Mouse (Mus musculus): ENCODE results near the gene Gba. TPM values are rescaled to one million over a fixed set of nuclear protein-coding genes. Genes with fewer than 3 reads are reported as not detected.

Gene Gba
- total RNA-seq, 2 experiments from 2014 or later, result 57.1 to 61.9 TPM

GRCm38 (mm10) chr3:89181749-89182500 lies 20.8 kb upstream of the Gba start:
- DNase-seq (ENCODE audit: low spot score in 2 of 2), result no peak

DNA sequence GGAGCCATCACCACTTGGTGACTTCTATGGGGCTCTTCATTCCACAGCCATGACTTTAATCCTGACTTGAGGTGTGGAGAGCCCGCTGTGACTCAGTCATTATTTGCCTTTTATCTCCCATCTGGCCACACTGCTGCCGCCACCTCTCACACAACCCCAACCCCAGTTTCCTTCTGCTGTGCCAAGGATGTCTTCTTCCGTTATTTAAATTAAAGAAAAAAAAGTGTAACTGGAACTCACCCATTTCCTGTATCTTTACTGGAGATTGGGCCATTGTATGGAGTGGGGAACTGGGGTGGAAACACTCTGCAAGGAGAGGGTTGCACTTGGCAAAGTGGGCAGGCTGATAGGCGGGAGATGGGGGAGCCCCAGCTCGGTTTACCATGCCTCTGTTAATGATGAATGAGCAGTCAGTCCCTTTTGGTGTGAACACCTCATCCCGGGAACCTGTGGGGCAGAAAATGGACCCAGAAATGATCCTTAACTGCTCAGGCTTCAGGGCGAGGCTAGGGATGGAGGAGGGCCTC lies 20.1 kb upstream of the Gba start:
- no peak for DNase-seq (ENCODE audit: low spot score in 2 of 2)

- peak; percentile 71 for DNase-seq (ENCODE audit: low spot score in 2 of 2)
Observed at GRCm38 (mm10) chr3:89183058-89183958, 19.4 kb upstream of the Gba start, which contains the start of gene Fam189b. TSS of gene Fam189b (plus strand) at chr3:89183143.

- DNase-seq (ENCODE audit: low spot score in 2 of 2), result no peak
Observed at GRCm38 (mm10) chr3:89183959-89184315, 18.8 kb upstream of the Gba start.

GRCm38 (mm10) chr3:89187197-89187596 lies 15.5 kb upstream of the Gba start:
- no peak for DNase-seq (ENCODE audit: low spot score in 2 of 2)

GRCm38 (mm10) chr3:89187690-89188477 lies 14.8 kb upstream of the Gba start:
- DNase-seq (ENCODE audit: low spot score in 2 of 2), result no peak

- DNase-seq (ENCODE audit: low spot score in 2 of 2), result no peak
Observed at GRCm38 (mm10) chr3:89188478-89188875, 14.3 kb upstream of the Gba start.

- DNase-seq (ENCODE audit: low spot score in 2 of 2), result no peak
Observed at GRCm38 (mm10) chr3:89190436-89190835, 12.3 kb upstream of the Gba start.

DNA sequence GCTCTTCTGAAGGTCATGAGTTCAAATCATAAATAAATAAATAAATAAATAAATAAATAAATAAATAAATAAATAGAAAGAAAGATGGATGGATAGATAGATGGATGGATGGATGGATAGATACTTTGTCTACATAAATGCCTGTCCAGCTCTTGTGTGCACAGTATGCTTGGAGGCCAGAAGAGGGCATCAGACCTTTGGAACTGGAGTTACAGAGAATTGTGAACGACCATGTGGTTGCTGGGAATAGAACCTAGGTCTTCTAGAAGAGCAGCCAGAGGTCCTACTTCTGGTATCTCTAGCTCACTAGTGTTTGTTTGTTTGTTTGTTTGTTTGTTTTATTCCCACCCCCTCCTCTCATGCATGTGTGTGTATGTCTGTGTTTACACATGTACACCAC lies 9.4 kb upstream of the Gba start:
- DNase-seq (ENCODE audit: low spot score in 2 of 2), result no peak

GRCm38 (mm10) chr3:89193853-89194252 lies 8.9 kb upstream of the Gba start:
- DNase-seq (ENCODE audit: low spot score in 2 of 2), result no peak

DNA sequence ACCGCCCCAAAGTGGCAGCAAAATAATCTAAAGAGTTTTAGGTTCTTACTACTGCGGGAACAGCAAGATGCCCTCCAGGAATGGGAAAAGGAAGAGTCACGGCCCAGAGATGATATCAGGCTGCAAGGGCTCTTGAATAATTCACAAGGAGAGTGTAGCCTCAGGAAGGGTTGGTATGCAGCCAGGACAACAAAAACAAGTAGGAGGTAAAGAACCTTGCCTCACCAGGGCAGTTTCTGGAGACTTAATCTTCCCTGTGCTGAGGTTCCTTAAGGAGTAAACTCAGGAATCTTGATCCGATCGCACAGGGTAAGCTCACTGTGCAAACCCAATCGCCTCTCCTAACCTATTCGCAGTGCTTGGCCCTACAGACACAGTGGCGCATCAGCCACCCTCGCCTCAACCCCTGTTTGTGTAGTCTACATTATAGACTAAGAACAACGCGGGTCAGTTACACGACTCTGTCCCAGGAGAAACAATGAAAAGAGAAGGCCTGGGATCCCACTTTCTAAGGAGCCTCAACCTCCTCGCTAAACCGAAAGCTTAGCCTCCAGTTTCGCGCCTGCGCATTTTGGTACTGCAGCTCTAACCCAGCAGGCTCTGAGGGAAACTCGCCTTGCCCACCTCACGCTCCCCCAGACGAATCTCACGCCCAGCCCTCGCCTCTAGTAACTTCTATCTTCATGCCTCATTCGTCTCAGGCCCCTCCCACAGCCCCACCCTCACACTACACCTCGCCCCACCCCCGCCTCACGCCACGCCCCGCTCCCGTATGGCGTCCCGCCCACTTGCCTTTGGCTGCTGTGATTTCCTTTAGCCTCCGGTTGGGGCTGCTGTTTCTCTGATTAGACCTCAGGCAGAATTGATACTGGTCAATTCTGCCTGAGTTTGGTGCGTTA lies 6.5 kb upstream of the Gba start:
- DNase-seq (ENCODE audit: low spot score in 2 of 2), result peak; percentile 73 to 75

GRCm38 (mm10) chr3:89199839-89200238 lies 2.9 kb upstream of the Gba start:
- DNase-seq (ENCODE audit: low spot score in 2 of 2), result no peak

- no peak for DNase-seq (ENCODE audit: low spot score in 2 of 2)
Observed at GRCm38 (mm10) chr3:89203142-89203514, 400 bp downstream of the Gba start.

DNA sequence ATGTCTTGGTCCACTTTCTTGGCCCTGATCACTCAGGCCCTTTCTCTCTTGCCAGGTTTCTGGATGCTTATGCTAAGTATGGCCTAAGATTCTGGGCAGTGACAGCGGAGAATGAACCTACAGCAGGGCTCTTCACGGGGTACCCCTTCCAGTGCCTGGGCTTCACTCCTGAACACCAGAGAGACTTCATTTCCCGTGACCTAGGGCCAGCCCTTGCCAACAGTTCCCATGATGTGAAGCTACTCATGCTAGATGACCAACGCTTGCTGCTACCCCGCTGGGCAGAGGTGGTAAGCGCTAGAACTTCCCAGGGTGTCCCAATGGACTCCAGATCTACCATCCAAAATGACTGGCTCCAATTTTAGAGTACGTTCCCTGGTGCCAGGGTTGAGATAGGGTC lies 3.4 kb downstream of the Gba start:
- DNase-seq (ENCODE audit: low spot score in 2 of 2), result no peak

GRCm38 (mm10) chr3:89206695-89207094 lies 4.0 kb downstream of the Gba start:
- no peak for DNase-seq (ENCODE audit: low spot score in 2 of 2)

- DNase-seq (ENCODE audit: low spot score in 2 of 2), result no peak
Observed at GRCm38 (mm10) chr3:89208075-89208657, 5.4 kb downstream of the Gba start.

- no peak for DNase-seq (ENCODE audit: low spot score in 2 of 2)
Observed at GRCm38 (mm10) chr3:89208736-89209135, 6.0 kb downstream of the Gba start.

DNA sequence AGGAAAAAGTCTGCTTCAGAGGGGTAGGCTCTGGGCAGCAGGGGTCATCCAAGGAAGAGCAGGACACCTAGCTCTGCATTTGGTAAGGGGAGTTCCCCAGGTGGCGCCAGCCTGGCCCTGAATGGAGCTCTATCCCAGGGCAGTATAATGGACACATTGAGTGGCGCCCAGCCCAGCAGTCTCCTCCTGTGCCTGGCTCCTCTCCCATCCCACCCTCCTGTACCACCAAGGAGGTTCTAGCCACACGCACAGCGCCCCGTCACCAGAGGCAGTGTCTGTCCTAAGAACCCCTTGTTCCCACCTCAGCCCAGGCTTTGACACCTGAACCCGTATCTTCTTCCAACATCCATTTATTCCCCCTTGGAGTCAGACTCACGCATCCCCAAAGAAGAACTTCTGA lies 7.0 kb downstream of the Gba start:
- DNase-seq (ENCODE audit: low spot score in 2 of 2), result no peak

DNA sequence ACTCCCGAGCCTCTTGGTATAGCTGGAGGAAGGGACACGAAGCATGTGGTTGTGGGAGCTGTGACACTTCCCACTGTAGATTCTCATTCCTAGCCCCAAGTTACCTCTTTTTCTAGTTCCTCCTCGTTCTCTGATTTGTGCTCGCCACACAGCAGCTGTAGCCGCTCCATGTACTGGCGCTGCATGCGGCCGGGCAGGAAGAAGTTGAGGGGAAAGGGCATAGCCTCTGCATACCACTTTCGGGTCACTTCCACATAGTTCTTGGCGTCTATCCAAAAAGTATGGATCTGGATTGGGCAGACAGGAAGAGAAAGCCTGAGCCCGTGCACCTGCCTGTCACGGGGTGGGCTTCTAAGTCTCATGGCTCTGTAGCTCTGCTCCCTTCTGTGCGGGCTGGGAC lies 7.4 kb downstream of the Gba start:
- no peak for DNase-seq (ENCODE audit: low spot score in 2 of 2)

- no peak for DNase-seq (ENCODE audit: low spot score in 2 of 2)
Observed at GRCm38 (mm10) chr3:89210731-89211130, 8.0 kb downstream of the Gba start.

Data from adrenal gland, adult 18-20 months (tissue).